Mouse (Mus musculus) testis, postnatal 10 days (tissue): ENCODE measurements at regions not wholly inside any gene's neighbourhood (a gene's known extent, or its start where the extent isn't known, plus 50 kb on each side); places are given as distances from the start of the nearest gene placed in this dataset.
"Not testable (repeated sequence)": the region's sequence is repeated elsewhere in the genome, so short reads cannot be mapped to it uniquely, and the experiment has no call there.

Experiments
- DNase-seq: peaks from one replicate; pipeline ENCODE4 v3.0.0; 2021; ENCODE audit warnings: low spot score

GRCm38 (mm10) chr1:95397188-95397587 is 83.8 kb downstream of the Fam174a start:
- DNase-seq, result no peak

- no peak for DNase-seq
These were observed 86.3 kb downstream of the Fam174a start for GRCm38 (mm10) chr1:95399764-95400163.

GRCm38 (mm10) chr1:95422253-95422652 is 108.8 kb downstream of the Fam174a start:
- DNase-seq, result no peak

- DNase-seq, result no peak
These were observed 112.0 kb downstream of the Fam174a start for GRCm38 (mm10) chr1:95425420-95425819.

- no peak for DNase-seq
These were observed 123.7 kb downstream of the Fam174a start for GRCm38 (mm10) chr1:95437155-95437554.

GRCm38 (mm10) chr1:95445541-95445940 is 132.1 kb downstream of the Fam174a start:
- DNase-seq, result no peak

GRCm38 (mm10) chr1:95448962-95449558 is 135.6 kb downstream of the Fam174a start:
- DNase-seq, result no peak

GRCm38 (mm10) chr1:95450920-95451332 is 137.5 kb downstream of the Fam174a start:
- no peak for DNase-seq

- peak; percentile 92 for DNase-seq
These were observed 138.3 kb downstream of the Fam174a start for GRCm38 (mm10) chr1:95451755-95452154.

- DNase-seq, result no peak
These were observed 140.8 kb downstream of the Fam174a start for GRCm38 (mm10) chr1:95454246-95454645.

GRCm38 (mm10) chr1:95459355-95459754 is 145.9 kb downstream of the Fam174a start:
- no peak for DNase-seq

- no peak for DNase-seq
These were observed 154.7 kb downstream of the Fam174a start for GRCm38 (mm10) chr1:95468095-95468494.

GRCm38 (mm10) chr1:95468772-95469171 is 155.3 kb downstream of the Fam174a start:
- DNase-seq, result no peak

GRCm38 (mm10) chr1:95470491-95470890 is 157.1 kb downstream of the Fam174a start:
- DNase-seq, result no peak

- DNase-seq, result no peak
These were observed 174.4 kb downstream of the St8sia4 start for GRCm38 (mm10) chr1:95493004-95493403.

GRCm38 (mm10) chr1:95500671-95501070 is 166.7 kb downstream of the St8sia4 start:
- DNase-seq, result not testable (repeated sequence)

- DNase-seq, result no peak
These were observed 158.7 kb downstream of the St8sia4 start for GRCm38 (mm10) chr1:95508718-95509117.

- no peak for DNase-seq
These were observed 138.6 kb downstream of the St8sia4 start for GRCm38 (mm10) chr1:95528726-95529125.

GRCm38 (mm10) chr1:95531017-95531416 is 136.4 kb downstream of the St8sia4 start:
- DNase-seq, result no peak
